ENCODE assay signal across 8 mouse cellular contexts in the genomic region with DNA sequence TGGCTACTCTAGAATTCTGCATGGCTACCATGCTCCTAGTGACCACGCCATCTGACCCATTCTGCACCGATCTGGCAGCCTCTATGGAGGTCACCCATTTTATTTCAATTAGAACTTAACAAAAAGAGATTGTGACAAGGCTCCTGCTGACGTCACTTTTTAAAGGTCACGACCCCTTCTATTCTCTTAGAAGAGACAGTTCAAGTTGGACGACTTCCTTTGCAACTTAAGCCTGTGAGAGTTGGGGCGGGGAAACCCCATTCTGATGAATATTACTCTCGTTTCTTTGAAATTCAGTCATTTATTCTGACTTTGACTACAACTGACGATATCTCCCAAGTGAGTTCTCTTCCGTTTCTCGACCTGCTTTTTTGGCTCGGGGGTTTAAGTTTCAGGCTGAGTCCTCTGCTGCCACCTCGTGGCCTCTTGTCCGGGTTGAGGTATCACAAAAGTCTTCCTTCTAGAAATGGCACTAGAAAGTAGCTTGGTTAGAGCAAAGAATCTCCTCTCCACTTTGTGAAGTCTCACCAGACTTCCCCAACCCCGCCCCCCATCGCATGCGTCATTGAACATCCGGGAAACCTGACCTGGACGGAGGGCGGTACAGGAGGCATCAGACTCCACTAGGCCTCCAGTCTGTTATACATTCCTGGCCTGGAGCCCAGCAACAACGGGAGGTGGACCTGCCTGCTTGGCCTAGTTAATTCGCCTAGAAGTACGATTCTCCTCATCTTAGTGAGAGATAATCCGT. TPM values are rescaled to one million over a fixed set of nuclear protein-coding genes. Genes with fewer than 3 reads are reported as not detected.
DNase-seq lines count a peak whose midpoint lies in the region; ATAC-seq and TF ChIP-seq lines count a peak whose summit lies in the region.

No protein-coding gene starts in this region.

- peak; percentile 45 for ATAC-seq in kidney, embryonic 14.5 days (ENCODE audit: low FRiP score, low TSS enrichment)
- peak; percentile 16 for ATAC-seq in liver, embryonic 11.5 days (replicated peaks; ENCODE audit: low FRiP score)

- no peaks in the 10 kb centered on the region for H3K9me3 ChIP-seq in heart, embryonic 10.5 days
- no peaks in the 10 kb centered on the region for H3K9me3 ChIP-seq in kidney, embryonic 14.5 days (ENCODE audit: control insufficient read depth, low read length)
- no peaks in the 10 kb centered on the region for H3K9me3 ChIP-seq in liver, embryonic 11.5 days (ENCODE audit: control insufficient read depth, low read length)

- no peak overlapping the region for H3ac ChIP-seq in myocyte (ENCODE audit: control insufficient read depth, insufficient read length)

- 6% methylated on average over 23 of the region's 23 CpGs for WGBS in heart, embryonic 10.5 days
- 5% methylated on average over 23 of the region's 23 CpGs for WGBS in kidney, embryonic 14.5 days
- WGBS in liver, embryonic 11.5 days: 8% methylated on average over 23 of the region's 23 CpGs

- H3K79me2 ChIP-seq in myocyte (ENCODE audit: control insufficient read depth, insufficient read depth): no peaks in the 10 kb centered on the region

- H3K4me2 ChIP-seq in kidney, embryonic 14.5 days (replicated peaks; ENCODE audit: low read depth, low read length): peak overlapping the region; percentile 55
- H3K4me2 ChIP-seq in liver, embryonic 11.5 days: peak overlapping the region; percentile 55
- H3K4me2 ChIP-seq in myocyte (ENCODE audit: low read depth): peak overlapping the region; percentile 97

- H3K27ac ChIP-seq in bone marrow macrophage, adult 2 months (ENCODE audit: insufficient read depth, low read depth, low read length): peak overlapping the region; percentile 55
- peak overlapping the region; percentile 72 for H3K27ac ChIP-seq in embryonic fibroblast, embryonic 13.5 days (ENCODE audit: insufficient read depth, low read length)
- peak overlapping the region; percentile 85 for H3K27ac ChIP-seq in heart, embryonic 10.5 days
- H3K27ac ChIP-seq in kidney, embryonic 14.5 days (ENCODE audit: low read depth, low read length): peak overlapping the region; percentile 60
- H3K27ac ChIP-seq in liver, embryonic 11.5 days (ENCODE audit: low read depth, low read length): peak overlapping the region; percentile 99

- peak; percentile 49; the same call in 1 of the 2 replicates for TF ChIP-seq CTCF in bone marrow macrophage, adult 2 months (IDR thresholded peaks at IDR 0.05; ENCODE audit: low read depth, low read length)
- no peak; the same call in 1 of the 2 replicates for TF ChIP-seq CTCF in embryonic fibroblast, embryonic 13.5 days (IDR thresholded peaks at IDR 0.05; ENCODE audit: borderline replicate concordance, insufficient read depth, low read length)

- peak; percentile 90 to 92 for DNase-seq in B cell, adult 2 months
- peak; percentile 92 for DNase-seq in heart, embryonic 10.5 days (ENCODE audit: low spot score)
- peak; percentile 89 for DNase-seq in liver, embryonic 11.5 days (ENCODE audit: low spot score)
- DNase-seq in splenic B cell, adult 2 months (ENCODE audit: low read depth, low spot score): peak; percentile 93

- H3K9ac ChIP-seq in kidney, embryonic 14.5 days (ENCODE audit: low read depth, low read length): peak overlapping the region; percentile 42
- H3K9ac ChIP-seq in liver, embryonic 11.5 days (ENCODE audit: low read depth, low read length): peak overlapping the region; percentile 49

- peaks cover 28% of the 10 kb centered on the region for H3K4me1 ChIP-seq in bone marrow macrophage, adult 2 months (ENCODE audit: control insufficient read depth, insufficient read depth, low read length)
- peaks cover 9% of the 10 kb centered on the region for H3K4me1 ChIP-seq in embryonic fibroblast, embryonic 13.5 days (ENCODE audit: control insufficient read depth, insufficient read depth, low read length)
- peaks cover 36% of the 10 kb centered on the region for H3K4me1 ChIP-seq in heart, embryonic 10.5 days
- H3K4me1 ChIP-seq in kidney, embryonic 14.5 days (ENCODE audit: control insufficient read depth, insufficient read depth, low read length): peaks cover 28% of the 10 kb centered on the region
- H3K4me1 ChIP-seq in liver, embryonic 11.5 days (replicated peaks; ENCODE audit: control insufficient read depth, insufficient read depth, low read length): peaks cover 38% of the 10 kb centered on the region

- no peaks in the 10 kb centered on the region for H3K27me3 ChIP-seq in heart, embryonic 10.5 days (ENCODE audit: insufficient read depth, poor library complexity, severe bottlenecking)
- H3K27me3 ChIP-seq in kidney, embryonic 14.5 days (ENCODE audit: control insufficient read depth, insufficient read depth, low read length): no peaks in the 10 kb centered on the region
- no peaks in the 10 kb centered on the region for H3K27me3 ChIP-seq in liver, embryonic 11.5 days (replicated peaks; ENCODE audit: control insufficient read depth, insufficient read depth, low read length)
- no peaks in the 10 kb centered on the region for H3K27me3 ChIP-seq in myocyte (ENCODE audit: control insufficient read depth, insufficient read depth, insufficient read length)
- H3K27me3 ChIP-seq in splenic B cell, adult 2 months (ENCODE audit: control insufficient read depth, insufficient read depth, low read length, poor library complexity, severe bottlenecking): no peaks in the 10 kb centered on the region

- no peak for TF ChIP-seq POLR2A in bone marrow macrophage, adult 2 months (IDR thresholded peaks at IDR 0.05; ENCODE audit: borderline replicate concordance, low read depth, low read length)
- peak; percentile 65 for TF ChIP-seq POLR2A in embryonic fibroblast, embryonic 13.5 days (IDR thresholded peaks at IDR 0.05; ENCODE audit: low read depth, low read length)
- peak; percentile 62 for TF ChIP-seq POLR2A in myocyte (IDR thresholded peaks at IDR 0.05; ENCODE audit: insufficient read length, low read depth)

- peak overlapping the region; percentile 50 for H3K4me3 ChIP-seq in bone marrow macrophage, adult 2 months (ENCODE audit: insufficient read depth, low read length)
- no peak overlapping the region for H3K4me3 ChIP-seq in embryonic fibroblast, embryonic 13.5 days (ENCODE audit: insufficient read depth, low read length)
- peak overlapping the region; percentile 52 for H3K4me3 ChIP-seq in heart, embryonic 10.5 days
- peak overlapping the region; percentile 23; the same call in 1 of the 2 replicates for H3K4me3 ChIP-seq in kidney, embryonic 14.5 days (ENCODE audit: low read length)
- H3K4me3 ChIP-seq in liver, embryonic 11.5 days (ENCODE audit: low read depth, low read length): peak overlapping the region; percentile 26
- peak overlapping the region; percentile 14 for H3K4me3 ChIP-seq in myocyte

- H3K36me3 ChIP-seq in heart, embryonic 10.5 days: no peaks in the 10 kb centered on the region
- H3K36me3 ChIP-seq in kidney, embryonic 14.5 days (ENCODE audit: control insufficient read depth, insufficient read depth, low read length): no peaks in the 10 kb centered on the region
- 0 out of 2 replicates have a peak, but pooled peaks cover 3% of the 10 kb centered on the region for H3K36me3 ChIP-seq in liver, embryonic 11.5 days (ENCODE audit: control insufficient read depth, insufficient read depth, low read length)
- H3K36me3 ChIP-seq in myocyte (ENCODE audit: control insufficient read depth, insufficient read depth): no peaks in the 10 kb centered on the region
- no peaks in the 10 kb centered on the region for H3K36me3 ChIP-seq in splenic B cell, adult 2 months (ENCODE audit: control insufficient read depth, insufficient read depth, low read length, poor library complexity, severe bottlenecking)

TF ChIP-seq in myocyte, 11 proteins besides CTCF, POLR2A, EP300 and RAD21 (continues in another document):
- TF ChIP-seq USF1 (IDR thresholded peaks at IDR 0.05; ENCODE audit: low read depth) (no peak), TCF3 (IDR thresholded peaks at IDR 0.05; ENCODE audit: insufficient read length, low read depth) (no peak)

RNA-seq across cellular contexts. Expression of a gene that starts 2.4 kb away (rescaled TPM):
- 31.2 and 43.5 TPM in 2 replicates for polyA plus RNA-seq in bone marrow macrophage, adult 2 months (2012; ENCODE audit: insufficient read depth, insufficient read length, missing spikeins)
- polyA plus RNA-seq in embryonic fibroblast, embryonic 13.5 days (2011; ENCODE audit: insufficient read length, low read depth, missing spikeins): 27.5 and 33.1 TPM in 2 replicates
- 21.5 and 31.1 TPM in 2 replicates for polyA plus RNA-seq in heart, embryonic 10.5 days (2016; fragmentation: Nextera tagmentation; extraction: Ambion mirVana)
- polyA plus RNA-seq in kidney, embryonic 14.5 days (2014; fragmentation: Nextera tagmentation; extraction: Ambion mirVana): 44.5 and 45.5 TPM in 2 replicates
- 19.8 and 21.9 TPM in 2 replicates for polyA plus RNA-seq in liver, embryonic 11.5 days (2014; fragmentation: Nextera tagmentation; extraction: Ambion mirVana)
- 13.6 TPM for polyA plus RNA-seq in myocyte (2012; fragmentation: generic; extraction: Trizol)

RNA-seq across cellular contexts. Expression of a gene that starts 7.4 kb away (rescaled TPM):
- polyA plus RNA-seq in bone marrow macrophage, adult 2 months (2012; ENCODE audit: insufficient read depth, insufficient read length, missing spikeins): not detected in 2 replicates
- polyA plus RNA-seq in embryonic fibroblast, embryonic 13.5 days (2011; ENCODE audit: insufficient read length, low read depth, missing spikeins): 0.95 TPM in 1 of 2 replicates, not detected in the other
- 0.27 and 0.57 TPM in 2 replicates for polyA plus RNA-seq in heart, embryonic 10.5 days (2016; fragmentation: Nextera tagmentation; extraction: Ambion mirVana)
- polyA plus RNA-seq in kidney, embryonic 14.5 days (2014; fragmentation: Nextera tagmentation; extraction: Ambion mirVana): 0.57 and 1.1 TPM in 2 replicates
- 0.85 TPM in 1 of 2 replicates, not detected in the other for polyA plus RNA-seq in liver, embryonic 11.5 days (2014; fragmentation: Nextera tagmentation; extraction: Ambion mirVana)
- 0.34 TPM for polyA plus RNA-seq in myocyte (2012; fragmentation: generic; extraction: Trizol)

RNA-seq across cellular contexts. Expression of a gene that starts 19.4 kb away (rescaled TPM):
- polyA plus RNA-seq in bone marrow macrophage, adult 2 months (2012; ENCODE audit: insufficient read depth, insufficient read length, missing spikeins): not detected in 2 replicates
- not detected in 2 replicates for polyA plus RNA-seq in embryonic fibroblast, embryonic 13.5 days (2011; ENCODE audit: insufficient read length, low read depth, missing spikeins)
- polyA plus RNA-seq in heart, embryonic 10.5 days (2016; fragmentation: Nextera tagmentation; extraction: Ambion mirVana): not detected in 2 replicates
- polyA plus RNA-seq in kidney, embryonic 14.5 days (2014; fragmentation: Nextera tagmentation; extraction: Ambion mirVana): not detected in 2 replicates
- polyA plus RNA-seq in liver, embryonic 11.5 days (2014; fragmentation: Nextera tagmentation; extraction: Ambion mirVana): not detected in 2 replicates
- polyA plus RNA-seq in myocyte (2012; fragmentation: generic; extraction: Trizol): not detected

RNA-seq across cellular contexts. Expression of a gene that starts 38.4 kb away (rescaled TPM):
- 4.3 and 5.8 TPM in 2 replicates for polyA plus RNA-seq in bone marrow macrophage, adult 2 months (2012; ENCODE audit: insufficient read depth, insufficient read length, missing spikeins)
- polyA plus RNA-seq in embryonic fibroblast, embryonic 13.5 days (2011; ENCODE audit: insufficient read length, low read depth, missing spikeins): 109 and 119 TPM in 2 replicates
- 72.3 and 86.4 TPM in 2 replicates for polyA plus RNA-seq in heart, embryonic 10.5 days (2016; fragmentation: Nextera tagmentation; extraction: Ambion mirVana)
- 72.4 and 74.9 TPM in 2 replicates for polyA plus RNA-seq in kidney, embryonic 14.5 days (2014; fragmentation: Nextera tagmentation; extraction: Ambion mirVana)
- 50.7 and 61.8 TPM in 2 replicates for polyA plus RNA-seq in liver, embryonic 11.5 days (2014; fragmentation: Nextera tagmentation; extraction: Ambion mirVana)
- 35.0 TPM for polyA plus RNA-seq in myocyte (2012; fragmentation: generic; extraction: Trizol)
